Mouse (Mus musculus) myocyte (in vitro differentiated cells): ENCODE data around the gene Muc5b.

Experiments used
- CEBPB ChIP-seq: IDR thresholded peaks from 2 replicates; pipeline ENCODE4 v1.6.1; 2011; ENCODE audit warnings: mild to moderate bottlenecking, moderate library complexity; ENCODE audit not compliant: poor library complexity, insufficient read depth, severe bottlenecking
- E2F4 ChIP-seq: IDR thresholded peaks from one replicate; pipeline ENCODE4 v1.6.1; 2011; ENCODE audit warnings: mild to moderate bottlenecking, control low read depth, moderate library complexity; ENCODE audit not compliant: insufficient read depth
- MAX ChIP-seq: IDR thresholded peaks from one replicate; pipeline ENCODE4 v1.6.1; 2011; ENCODE audit warnings: low read depth, mild to moderate bottlenecking, control low read depth
- MYOD1 ChIP-seq, 3 experiments: IDR thresholded peaks; one replicate each; pipeline ENCODE4 v1.6.1; 2011; ENCODE audit warnings: control low read depth in 2 of 3, low read depth in 2 of 3, mild to moderate bottlenecking in 2 of 3, moderate library complexity in 1 of 3; ENCODE audit not compliant: insufficient read length in 2 of 3, control insufficient read depth in 1 of 3
- MYOG ChIP-seq, 3 experiments: IDR thresholded peaks; one replicate each; pipeline ENCODE4 v1.6.1; 2011; ENCODE audit warnings: control low read depth in 2 of 3, low read depth in 2 of 3, mild to moderate bottlenecking in 2 of 3; ENCODE audit not compliant: insufficient read length in 2 of 3, control insufficient read depth in 1 of 3, insufficient read depth in 1 of 3
- POLR2A ChIP-seq: IDR thresholded peaks from one replicate; pipeline ENCODE4 v1.6.1; 2011; ENCODE audit warnings: low read depth, mild to moderate bottlenecking, control low read depth, moderate library complexity; ENCODE audit not compliant: insufficient read length
- POLR2AphosphoS2 ChIP-seq: IDR thresholded peaks from one replicate; pipeline ENCODE4 v1.6.1; 2011; ENCODE audit warnings: low read depth, control low read depth; ENCODE audit not compliant: insufficient read length
- SRF ChIP-seq: IDR thresholded peaks from one replicate; pipeline ENCODE4 v1.6.1; 2011; ENCODE audit warnings: low read depth; ENCODE audit not compliant: control insufficient read depth, insufficient read length
- TCF12 ChIP-seq: IDR thresholded peaks from one replicate; pipeline ENCODE4 v1.6.1; 2011; ENCODE audit warnings: mild to moderate bottlenecking, control low read depth; ENCODE audit not compliant: poor library complexity, insufficient read depth, severe bottlenecking
- USF1 ChIP-seq: IDR thresholded peaks from one replicate; pipeline ENCODE4 v1.6.1; 2011; ENCODE audit warnings: low read depth, mild to moderate bottlenecking, control low read depth, moderate library complexity

GRCm38 (mm10) chr7:141874891-141875290 lies 36.0 kb downstream of the Muc5b start:
- TF ChIP-seq MYOG (IDR thresholded peaks at IDR 0.05; ENCODE audit: control insufficient read depth in 1 of 3, insufficient read depth in 1 of 3, insufficient read length in 2 of 3, low read depth in 2 of 3) (no peak), POLR2A (no peak), MAX (no peak), CEBPB (no peak), MYOD1 (IDR thresholded peaks at IDR 0.05; ENCODE audit: control insufficient read depth in 1 of 3, insufficient read length in 2 of 3, low read depth in 2 of 3) (no peak), POLR2AphosphoS2 (no peak), TCF12 (no peak), SRF (no peak), USF1 (no peak), E2F4 (no peak)
